Mouse (Mus musculus) E14TG2a.4 (cell line): ENCODE measurements around the gene Nrf1.

Experiments used
- CTCF ChIP-seq: conservative IDR thresholded peaks from 2 replicates; pipeline ENCODE4 v1.5.1; 2014; ENCODE audit warnings: low read length
- NANOG ChIP-seq: IDR thresholded peaks from 2 replicates; pipeline ENCODE4 v1.6.1; 2014; ENCODE audit warnings: borderline replicate concordance, low read length, mixed read lengths
- POU5F1 ChIP-seq: IDR thresholded peaks from 2 replicates; pipeline ENCODE4 v1.6.1; 2014; ENCODE audit warnings: low read length, borderline replicate concordance

DNA sequence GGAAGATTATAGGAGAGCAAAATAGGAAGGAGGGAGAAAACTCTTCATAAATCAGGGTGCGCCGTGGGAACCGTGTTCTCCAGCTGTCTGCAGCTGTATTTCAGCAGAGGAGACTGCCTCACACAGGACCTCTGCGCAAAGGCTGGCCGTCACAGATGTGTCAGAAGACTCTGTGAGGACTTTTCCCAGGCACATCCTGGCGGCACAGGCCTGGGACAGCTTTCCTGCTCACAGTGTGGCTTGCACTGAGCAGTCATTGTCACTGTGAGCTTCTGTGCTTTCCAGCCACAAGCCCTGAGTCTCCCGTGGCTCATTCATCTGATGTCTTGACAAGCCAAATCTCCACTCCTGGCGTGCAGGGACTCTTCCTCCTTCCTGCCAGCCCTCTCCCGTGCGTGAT, 104.9 kb downstream of the Nrf1 start:
- TF ChIP-seq CTCF = no peak
- no peak for TF ChIP-seq NANOG
- TF ChIP-seq POU5F1 = no peak
